Mouse (Mus musculus): ENCODE data around the gene Kcnip2. TPM values are rescaled to one million over a fixed set of nuclear protein-coding genes. Genes with fewer than 3 reads are reported as not detected.
A peak's percentile ranks its signal among the peaks of the same experiment; 100 is the strongest.

The Kcnip2 gene
- total RNA-seq (2014; fragmentation: Nextera tagmentation), result not detected in 2 replicates
- total RNA-seq (2017), result not detected in 2 replicates

DNA sequence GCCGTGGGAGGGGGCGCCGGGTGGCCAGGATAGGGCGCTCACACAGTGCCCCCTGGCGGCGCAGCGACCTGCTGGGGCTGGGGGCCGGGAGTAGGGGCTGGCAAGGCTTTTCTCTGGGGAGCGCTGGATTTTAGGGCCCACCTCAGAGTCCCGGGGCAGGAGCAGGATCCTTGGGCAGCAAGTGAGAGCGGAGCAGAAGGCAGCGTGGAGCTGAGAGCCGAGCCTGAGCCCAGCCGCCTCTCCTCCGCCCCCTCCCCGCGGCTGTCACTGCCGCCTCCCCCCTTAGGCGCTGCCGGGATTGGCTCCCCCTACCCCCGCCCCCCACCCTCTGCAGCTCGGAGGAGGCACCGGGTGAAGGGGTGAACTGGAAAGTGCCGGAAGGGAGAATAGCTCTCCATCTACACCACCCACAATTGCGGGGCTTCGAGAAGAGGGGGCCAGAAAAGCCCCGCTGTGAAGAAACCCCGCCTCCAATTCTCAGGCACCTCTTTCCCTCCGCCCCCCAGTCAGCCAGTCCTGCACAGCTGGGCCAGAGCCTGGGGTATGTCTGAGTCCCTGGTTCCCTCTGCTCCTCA is at the start of gene Kcnip2:
TSS of gene Kcnip2 (minus strand) at position 231 of the 575 bp plus-strand sequence.
- ATAC-seq (replicated peaks; ENCODE audit: poor library complexity, severe bottlenecking), result no peak

DNA sequence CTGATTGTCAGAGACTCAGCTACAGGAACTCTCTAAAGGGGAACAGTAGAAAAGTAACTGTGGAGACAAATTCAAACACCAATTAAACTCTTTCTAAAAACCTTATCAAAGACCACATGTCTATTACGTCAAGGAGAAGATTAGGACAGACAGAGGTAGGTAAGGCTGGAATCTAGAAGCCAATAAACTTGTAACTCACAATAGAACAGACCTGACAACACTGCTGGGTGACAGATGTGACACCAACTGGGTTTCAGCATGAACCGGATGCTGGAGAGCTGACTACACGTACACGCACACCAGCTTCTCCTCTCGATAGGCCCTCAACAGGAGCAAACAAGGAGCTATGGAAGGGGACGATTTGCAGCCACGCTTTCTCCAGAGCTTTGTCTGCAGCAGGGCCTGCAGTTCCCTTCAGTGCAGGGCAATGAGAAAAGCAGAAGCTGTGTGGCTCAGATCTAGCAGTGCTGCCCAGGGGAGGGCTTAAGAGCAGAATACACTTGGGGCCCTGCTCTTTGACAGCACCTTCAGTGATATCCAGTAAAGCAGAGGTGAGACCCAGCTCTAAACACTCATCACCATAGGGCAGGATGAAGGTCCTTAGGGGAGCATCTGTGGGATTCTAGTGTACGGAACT is 39.5 kb upstream of the Kcnip2 start:
- peak; percentile 17; the same call in 1 of the 2 replicates for ATAC-seq (replicated peaks; ENCODE audit: poor library complexity, severe bottlenecking)

DNA sequence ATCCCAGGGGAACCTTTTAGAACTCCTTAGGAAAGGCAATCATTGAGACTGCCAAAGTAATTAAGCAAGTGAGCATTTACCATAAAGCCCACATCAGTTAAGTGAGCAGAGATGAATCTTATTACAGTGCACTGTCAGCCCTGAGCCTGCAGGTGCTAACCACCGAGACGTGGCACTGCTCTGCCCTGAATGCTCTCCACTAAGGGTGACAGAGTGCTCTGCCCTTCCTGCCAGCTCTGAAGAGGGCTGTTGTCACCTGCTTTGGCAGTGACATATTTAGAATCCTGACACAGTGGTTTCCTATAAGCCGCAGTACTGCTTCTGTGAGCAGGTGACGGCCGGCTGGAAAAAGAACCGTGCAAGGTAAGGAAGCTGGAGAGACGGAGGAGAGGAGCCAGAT is 38.7 kb upstream of the Kcnip2 start:
- ATAC-seq (replicated peaks; ENCODE audit: poor library complexity, severe bottlenecking), result no peak

DNA sequence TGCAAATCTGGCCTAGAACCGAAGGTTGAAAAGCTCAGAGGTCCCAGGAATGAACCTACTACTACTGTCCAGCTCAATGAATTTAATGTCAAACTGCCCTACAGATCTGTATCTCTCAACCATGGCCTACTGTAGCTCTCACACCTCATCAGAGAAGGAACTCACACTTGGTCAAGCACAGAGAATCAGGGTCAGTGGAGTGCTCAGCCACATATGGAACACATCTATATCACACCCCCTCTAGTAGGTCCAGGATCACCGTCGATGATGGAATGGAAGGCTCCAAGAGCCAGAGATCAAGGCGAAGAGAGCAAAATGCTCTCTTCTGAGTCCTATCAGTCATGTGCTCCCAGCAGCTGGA is 31.9 kb upstream of the Kcnip2 start:
- no peak for ATAC-seq (replicated peaks; ENCODE audit: poor library complexity, severe bottlenecking)

DNA sequence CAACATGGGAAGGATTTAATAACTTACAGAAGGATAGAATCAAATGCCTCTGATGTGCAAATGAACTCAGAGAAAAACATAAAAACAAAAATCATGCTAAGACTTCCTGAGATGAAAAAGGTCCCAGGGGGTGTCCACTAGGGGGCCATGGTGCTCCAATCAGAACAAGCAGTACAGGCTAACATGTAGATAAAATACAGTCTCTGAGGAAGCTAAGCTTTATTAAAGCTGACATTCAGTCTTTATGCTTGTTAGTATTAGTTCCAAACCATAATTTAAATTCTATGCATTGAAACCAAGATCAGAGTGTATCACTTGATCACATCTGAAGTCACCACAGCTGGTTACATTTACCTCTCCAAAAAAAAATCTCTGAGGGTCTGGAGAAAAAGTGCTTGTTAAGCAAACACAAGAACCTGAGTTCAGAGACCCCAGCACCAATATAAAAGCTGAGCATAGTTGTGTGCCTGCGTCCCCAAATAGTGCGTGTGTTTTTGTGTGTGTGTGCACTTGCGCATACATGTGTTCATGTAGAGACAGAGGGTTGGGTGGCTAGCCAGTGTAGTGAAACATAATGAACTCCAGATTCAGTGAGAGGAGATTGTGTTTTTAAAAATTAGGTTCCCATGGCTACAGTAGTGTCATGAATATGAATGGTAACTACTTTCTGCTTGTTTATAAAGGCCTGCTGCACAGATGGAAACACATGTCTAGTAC is 31.3 kb upstream of the Kcnip2 start:
- ATAC-seq (replicated peaks; ENCODE audit: poor library complexity, severe bottlenecking), result no peak

DNA sequence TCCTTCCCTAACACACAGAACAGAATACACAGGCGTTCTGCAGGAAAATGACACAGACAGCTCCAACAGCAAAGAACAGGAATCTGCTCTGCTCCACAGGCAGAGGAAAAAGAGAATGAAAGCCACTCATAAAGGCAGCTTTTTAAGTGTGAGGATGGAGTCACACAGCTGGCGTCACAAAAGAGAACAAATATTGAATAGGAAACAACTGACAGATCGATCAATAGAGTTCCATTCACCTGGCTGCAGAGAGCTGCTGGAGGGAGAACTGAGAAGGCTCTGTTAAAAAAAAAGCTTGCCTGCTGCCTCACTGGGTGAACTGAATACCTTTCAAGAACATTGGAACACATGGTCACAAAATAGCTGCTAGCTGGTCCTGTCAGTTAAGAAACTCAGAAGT is 28.3 kb upstream of the Kcnip2 start:
- ATAC-seq (replicated peaks; ENCODE audit: poor library complexity, severe bottlenecking), result no peak

DNA sequence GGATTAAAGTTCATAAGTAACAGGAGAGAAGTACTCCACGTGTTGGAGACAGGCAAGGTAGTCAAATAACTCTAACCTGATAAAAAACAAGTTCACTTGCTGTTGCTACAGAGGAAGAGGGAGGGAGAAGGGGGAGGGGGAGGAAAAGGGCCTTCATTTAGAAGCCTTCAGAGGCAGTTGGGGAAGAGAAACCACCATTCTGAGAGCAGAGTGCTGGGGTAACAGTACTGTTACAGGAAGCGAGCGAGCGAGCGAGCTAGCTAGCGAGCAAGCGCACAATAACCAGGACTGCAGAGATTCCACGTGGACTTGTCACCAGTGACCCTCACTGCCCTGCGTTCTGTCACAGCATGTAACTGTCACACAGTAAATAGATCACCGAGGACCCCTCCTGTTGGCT is 27.6 kb upstream of the Kcnip2 start:
- peak; percentile 98 for ATAC-seq (replicated peaks; ENCODE audit: poor library complexity, severe bottlenecking)

DNA sequence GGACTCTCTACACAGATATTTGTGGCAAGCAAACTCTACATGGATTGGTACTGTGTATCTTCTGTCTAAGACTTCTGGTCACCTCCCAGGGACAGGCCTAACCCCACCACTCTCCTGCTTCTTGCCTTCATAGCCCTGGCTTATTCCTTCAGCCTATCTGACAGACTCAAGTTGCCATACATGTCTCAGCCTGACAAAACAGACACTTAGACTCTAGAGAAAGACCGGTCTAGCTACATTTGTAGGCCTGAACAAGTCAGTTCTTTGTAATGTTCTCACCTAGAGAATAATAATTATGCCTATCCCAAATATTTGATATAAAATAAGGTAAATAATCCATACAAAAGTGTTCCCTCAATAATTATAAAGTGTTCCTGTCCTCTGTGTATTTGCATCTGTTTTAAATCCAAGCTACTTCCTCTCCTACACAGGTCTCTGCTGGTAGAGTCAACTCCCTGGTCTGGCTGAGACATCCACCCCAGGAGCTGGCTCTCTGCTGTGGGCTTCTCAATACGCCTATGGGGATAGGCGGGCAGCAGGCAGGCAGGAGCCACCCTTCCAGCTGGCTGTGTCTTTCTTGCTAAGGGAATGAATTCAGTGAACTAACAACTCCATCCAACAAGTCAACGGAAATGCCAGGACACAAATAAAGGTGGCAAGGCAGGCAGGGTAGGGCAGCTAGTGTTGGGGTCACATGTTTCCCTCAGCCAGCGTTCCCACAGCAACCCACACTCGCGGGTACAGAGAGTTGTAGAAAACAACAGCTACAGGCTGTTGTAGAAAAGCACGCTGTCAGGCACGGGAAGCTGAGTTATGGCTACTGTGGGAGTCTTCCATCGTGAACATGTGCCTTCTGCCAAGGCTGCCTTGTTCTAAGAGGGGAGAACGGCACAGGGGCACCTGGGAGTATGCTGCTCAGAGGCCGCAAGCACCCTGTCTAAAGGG is 21.5 kb upstream of the Kcnip2 start:
- ATAC-seq (replicated peaks; ENCODE audit: poor library complexity, severe bottlenecking), result no peak

DNA sequence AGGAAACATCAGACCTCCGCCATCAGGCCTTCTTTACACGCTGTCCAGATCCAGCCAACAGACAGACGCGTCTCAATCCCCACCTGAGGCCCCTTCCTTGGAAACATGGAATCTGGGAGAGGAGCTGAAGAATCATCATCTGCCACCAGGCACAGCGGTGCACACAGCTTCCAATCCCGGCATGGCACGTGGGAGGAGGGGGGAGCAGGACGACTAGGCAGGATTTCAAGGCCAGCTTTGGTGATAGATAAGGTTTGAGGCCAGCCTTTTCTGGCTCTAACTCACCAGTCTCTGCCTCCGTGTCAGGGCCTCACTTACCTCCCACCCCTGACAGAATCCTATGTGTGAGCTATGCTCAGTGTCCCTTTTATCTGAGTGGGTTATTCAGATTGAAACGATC is 19.6 kb upstream of the Kcnip2 start:
- ATAC-seq (replicated peaks; ENCODE audit: poor library complexity, severe bottlenecking), result no peak

DNA sequence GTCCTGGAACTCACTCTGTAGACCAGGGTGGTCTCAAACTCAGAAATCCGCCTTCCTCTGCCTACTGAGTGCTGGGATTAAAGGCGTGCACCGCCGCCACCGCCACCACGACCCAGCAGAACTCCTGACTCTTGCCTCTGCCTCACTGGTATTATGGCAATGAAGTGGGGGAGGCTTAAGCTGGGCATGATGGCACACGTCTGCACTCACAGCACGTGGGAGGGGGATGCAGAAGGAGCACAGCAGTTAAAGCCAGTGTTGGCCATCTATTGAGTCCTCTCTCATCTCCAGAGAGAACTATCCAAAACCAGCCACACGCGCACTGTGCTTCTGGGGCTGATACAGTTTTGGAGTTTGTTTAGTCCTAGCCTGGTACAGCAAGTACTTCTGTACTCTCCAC is 17.8 kb upstream of the Kcnip2 start:
- ATAC-seq (replicated peaks; ENCODE audit: poor library complexity, severe bottlenecking), result no peak

DNA sequence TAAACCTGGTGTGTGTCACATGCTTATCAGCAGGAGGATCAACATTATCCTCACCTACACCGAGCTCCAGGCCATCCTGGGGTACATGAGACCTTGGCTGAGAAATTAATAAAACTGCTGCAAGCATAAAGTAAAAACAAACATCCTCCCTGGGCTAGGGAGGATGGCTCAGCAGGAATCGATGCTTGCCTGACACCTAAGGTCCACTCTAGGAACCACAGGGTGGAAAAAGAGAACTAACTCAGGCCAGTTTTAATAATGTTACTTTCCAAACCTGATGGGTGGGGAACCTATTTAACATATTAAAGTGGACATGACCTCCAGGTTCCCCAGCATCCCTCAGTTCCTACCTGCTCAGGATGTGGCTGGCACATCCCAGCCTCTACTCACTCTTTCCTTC is 14.8 kb upstream of the Kcnip2 start:
- no peak for ATAC-seq (replicated peaks; ENCODE audit: poor library complexity, severe bottlenecking)

DNA sequence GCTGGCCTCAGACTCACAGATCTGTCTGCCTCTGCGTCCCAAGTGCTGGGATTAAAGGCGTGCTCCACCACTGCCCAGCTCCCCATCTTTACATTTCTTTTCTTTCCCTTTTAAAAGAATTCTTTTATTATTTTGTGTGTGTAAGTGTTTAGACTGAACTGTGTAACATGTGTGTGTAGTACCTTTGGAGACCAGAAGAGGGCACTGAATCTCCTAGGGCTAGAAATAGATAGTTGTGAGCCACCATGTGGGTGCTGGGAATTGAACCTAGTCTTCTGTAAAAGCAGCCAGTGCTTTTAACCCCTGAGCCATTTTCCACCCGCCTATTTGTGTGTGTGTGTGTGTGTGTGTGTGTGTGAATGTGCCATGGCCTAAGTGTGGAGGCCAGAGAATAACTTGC is 11.9 kb upstream of the Kcnip2 start:
- ATAC-seq (replicated peaks; ENCODE audit: poor library complexity, severe bottlenecking), result no peak

DNA sequence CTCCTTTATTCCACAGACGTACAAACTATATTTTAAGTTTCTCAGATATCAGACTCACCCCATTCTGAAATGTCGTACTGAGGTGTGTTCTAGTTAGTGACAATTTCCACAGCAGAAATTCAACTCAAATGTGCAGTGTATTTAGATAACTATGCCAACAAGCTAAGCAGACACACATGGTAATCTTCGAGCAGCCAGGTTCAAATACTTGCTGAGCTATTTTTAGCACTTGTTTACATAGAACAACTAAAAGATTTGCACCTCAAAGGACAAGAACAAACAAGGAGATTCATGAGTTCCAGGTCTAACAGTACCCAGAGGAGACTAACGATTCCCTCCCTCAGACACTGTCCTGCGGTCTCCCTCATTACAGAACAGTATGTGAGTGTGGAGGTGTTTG is 11.3 kb upstream of the Kcnip2 start:
- no peak for ATAC-seq (replicated peaks; ENCODE audit: poor library complexity, severe bottlenecking)

DNA sequence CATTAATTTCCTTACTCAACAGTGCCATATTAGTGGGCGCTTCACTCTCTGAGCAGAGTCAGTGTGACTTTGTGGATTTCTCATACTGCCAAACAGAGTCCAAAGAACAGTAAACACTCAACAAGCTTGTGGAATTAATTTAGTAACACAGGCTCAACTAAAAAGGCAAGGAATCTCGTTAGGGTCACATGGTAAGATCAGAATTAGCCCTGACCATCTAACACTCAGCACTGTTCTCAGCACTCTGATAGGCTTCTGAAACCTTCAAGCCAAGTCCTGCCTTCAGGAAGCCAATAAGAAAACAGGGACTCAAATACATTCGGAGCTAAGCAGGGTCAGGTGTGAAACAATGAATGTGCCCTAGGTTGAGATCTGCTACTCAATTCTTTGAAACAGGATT is 10.3 kb upstream of the Kcnip2 start:
- no peak for ATAC-seq (replicated peaks; ENCODE audit: poor library complexity, severe bottlenecking)

DNA sequence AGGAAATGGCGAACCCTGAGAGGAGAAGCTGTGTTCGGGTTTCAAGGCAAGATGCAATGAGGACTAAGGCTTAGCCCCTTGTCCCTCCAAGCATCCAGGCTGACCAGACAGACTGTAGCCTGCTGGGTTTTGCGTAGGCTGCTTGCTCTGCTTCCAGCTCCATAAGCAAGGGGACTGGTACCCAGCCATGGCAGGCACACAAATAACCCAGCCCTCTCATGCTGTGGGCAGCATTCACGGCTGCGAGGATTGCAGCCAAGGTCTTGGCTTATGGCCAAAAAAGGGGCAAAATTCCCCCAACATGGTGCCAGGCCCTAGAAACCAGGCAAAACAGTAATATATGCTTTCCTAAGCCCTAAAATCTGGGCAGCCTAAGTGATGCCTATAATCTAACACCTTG is 6.0 kb upstream of the Kcnip2 start:
- no peak for ATAC-seq (replicated peaks; ENCODE audit: poor library complexity, severe bottlenecking)

DNA sequence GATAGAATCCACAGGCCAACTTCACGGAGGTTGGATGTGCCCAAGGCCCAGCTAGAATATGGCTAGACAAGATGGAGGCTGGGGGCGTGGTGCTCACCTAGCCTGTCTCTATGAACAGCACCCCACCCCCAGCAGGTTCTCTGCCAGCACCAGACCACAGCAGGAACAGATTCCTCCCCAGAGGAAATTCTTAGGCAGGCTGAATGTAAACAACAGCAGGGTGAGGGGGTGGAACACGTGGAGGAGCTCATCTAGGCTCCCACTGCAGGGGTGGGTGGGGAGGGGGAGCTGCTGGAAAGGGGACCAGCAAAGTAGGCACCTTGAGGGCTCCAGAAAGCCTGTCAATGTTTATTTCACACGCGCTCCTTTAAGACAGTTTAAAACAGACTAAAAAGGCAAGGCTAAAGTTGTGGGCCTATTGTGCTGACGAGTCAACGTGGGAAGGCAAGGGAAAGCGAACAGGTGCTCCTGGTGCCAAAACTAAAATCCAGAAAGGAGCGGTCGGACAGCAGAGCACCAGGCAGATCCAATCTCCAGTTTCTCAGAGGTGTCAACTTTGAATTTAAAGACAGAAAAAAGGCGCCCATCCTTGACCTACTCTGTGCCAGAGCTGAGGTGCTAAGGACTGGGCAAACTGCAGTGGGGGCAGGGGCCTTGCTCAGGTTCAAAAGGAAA is 2.1 kb upstream of the Kcnip2 start:
- ATAC-seq (replicated peaks; ENCODE audit: poor library complexity, severe bottlenecking), result no peak

DNA sequence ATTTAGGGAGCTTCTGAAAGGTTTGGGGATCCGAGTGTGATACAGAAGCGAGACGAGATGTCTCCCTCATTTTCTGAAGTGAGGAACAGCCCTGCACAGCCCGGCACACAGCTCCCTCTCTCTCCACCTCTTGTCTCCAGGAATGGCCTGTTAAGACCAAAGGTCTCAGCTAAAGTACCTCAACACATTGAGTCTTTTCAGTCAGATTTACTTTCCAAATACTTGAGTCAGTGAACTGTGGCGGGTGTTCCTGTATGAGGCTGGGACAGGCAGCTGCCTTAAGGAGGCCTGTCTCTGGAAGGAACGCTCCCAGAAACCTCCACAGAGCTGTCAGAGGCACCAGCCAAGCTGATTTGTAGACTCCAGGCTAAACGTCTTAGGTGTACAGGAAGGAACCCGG is 866 bp upstream of the Kcnip2 start:
- ATAC-seq (replicated peaks; ENCODE audit: poor library complexity, severe bottlenecking), result no peak

DNA sequence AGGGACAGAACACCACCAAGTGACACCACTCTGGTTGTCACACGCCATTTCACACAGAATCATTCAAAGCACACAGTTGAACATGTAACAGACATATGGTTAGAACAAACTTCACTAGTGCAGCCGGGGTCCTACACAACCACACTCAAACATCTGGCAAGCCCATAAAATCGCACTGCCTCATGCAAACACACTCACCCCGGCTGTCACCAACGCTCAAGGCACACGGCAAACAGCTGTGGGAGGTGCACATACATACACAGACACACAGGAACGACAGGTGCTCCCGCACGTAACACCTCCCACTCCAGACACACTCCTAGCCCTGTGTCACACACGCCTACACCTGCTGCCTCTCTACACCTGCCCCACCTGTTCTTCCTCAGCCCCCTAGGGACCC is 691 bp downstream of the Kcnip2 start:
- ATAC-seq (replicated peaks; ENCODE audit: poor library complexity, severe bottlenecking), result no peak

DNA sequence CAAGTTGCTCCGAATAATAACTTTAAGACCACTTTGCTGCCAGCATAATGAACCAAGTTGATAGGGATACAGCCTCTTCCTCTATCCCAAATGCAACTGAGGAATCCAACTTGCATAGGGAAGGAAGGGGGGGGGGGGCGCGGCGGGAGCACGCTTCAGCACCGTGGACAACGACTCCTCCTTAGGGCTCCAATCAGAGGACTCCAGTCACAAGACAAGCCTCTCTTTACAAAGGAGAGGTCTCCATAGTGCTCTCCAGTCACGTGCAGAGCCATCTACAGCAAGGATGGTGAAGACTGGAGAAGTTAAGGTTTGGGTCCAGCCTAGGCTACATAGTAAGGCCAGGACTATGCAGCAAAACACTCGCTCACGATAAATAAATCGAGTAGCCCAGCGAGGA is 2.1 kb downstream of the Kcnip2 start:
- peak; percentile 41; the same call in 1 of the 2 replicates for ATAC-seq (replicated peaks; ENCODE audit: poor library complexity, severe bottlenecking)

DNA sequence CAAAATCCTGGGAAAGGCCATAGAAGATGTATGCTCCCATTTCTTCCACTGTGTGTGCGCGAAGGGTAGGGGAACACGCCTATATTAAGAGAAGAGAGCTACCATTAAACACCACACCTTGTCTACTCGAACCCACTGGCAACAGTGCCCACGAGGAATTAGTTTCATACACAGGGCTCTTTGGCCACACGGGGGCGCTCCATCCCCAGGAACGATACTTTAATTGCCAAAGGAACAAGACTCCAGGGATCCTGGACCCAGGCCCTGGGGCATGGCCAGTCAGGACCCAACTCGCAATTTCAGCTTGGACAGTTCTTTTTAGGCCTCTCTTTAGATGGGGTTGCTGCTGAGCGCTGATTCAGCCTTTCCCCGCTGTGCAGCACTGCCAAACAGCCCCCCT is 2.6 kb downstream of the Kcnip2 start:
- ATAC-seq (replicated peaks; ENCODE audit: poor library complexity, severe bottlenecking), result peak; percentile 36
